Mouse (Mus musculus): ENCODE results near the gene Rnf150. TPM values are rescaled to one million over a fixed set of nuclear protein-coding genes. Genes with fewer than 3 reads are reported as not detected.

Gene Rnf150
- polyA plus RNA-seq, 1 experiment: 0.46 TPM

DNA sequence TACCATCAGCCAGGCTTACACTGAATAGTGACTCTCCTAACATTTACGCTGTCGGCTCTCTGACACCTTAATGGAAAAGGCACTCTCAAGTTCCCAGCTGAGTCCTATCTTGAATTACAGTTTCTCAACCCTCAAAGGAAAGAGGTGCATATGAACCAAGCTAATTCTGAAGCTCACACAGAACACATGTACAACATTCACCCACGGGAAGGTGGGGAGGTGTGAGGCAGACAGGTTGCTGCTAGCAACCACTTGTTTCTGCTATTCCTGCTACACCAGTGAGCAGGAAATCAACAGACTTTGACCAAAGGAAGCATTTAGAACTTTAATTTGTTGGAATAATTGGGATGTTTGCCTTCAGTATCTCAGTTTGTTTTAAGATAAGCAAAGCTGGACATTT is 96.3 kb downstream of the Rnf150 start:
- no peaks in the 10 kb centered on the region for H3K4me1 ChIP-seq (ENCODE audit: control insufficient read depth, insufficient read depth, low read length)
- TF ChIP-seq EP300 (IDR thresholded peaks at IDR 0.05; ENCODE audit: insufficient read depth, low read depth, low read length) (no peak), POLR2A (IDR thresholded peaks at IDR 0.05; ENCODE audit: insufficient read depth, low read length) (no peak), CTCF (IDR thresholded peaks at IDR 0.05; ENCODE audit: low read depth, low read length) (no peak)
- H3K9me3 ChIP-seq (replicated peaks; ENCODE audit: control insufficient read depth, insufficient read depth, low read length, poor library complexity, severe bottlenecking): no peaks in the 10 kb centered on the region
- H3K9ac ChIP-seq (ENCODE audit: low read depth, poor library complexity, severe bottlenecking): no peak overlapping the region
- H3K36me3 ChIP-seq (ENCODE audit: control insufficient read depth, insufficient read depth, low read length, poor library complexity, severe bottlenecking): no peaks in the 10 kb centered on the region
- no peaks in the 10 kb centered on the region for H3K27me3 ChIP-seq (ENCODE audit: control insufficient read depth, insufficient read depth, low read length, poor library complexity, severe bottlenecking)
- H3K27ac ChIP-seq (ENCODE audit: insufficient read depth, low read length): no peak overlapping the region
- H3K4me3 ChIP-seq (ENCODE audit: low read depth, low read length): no peak overlapping the region

DNA sequence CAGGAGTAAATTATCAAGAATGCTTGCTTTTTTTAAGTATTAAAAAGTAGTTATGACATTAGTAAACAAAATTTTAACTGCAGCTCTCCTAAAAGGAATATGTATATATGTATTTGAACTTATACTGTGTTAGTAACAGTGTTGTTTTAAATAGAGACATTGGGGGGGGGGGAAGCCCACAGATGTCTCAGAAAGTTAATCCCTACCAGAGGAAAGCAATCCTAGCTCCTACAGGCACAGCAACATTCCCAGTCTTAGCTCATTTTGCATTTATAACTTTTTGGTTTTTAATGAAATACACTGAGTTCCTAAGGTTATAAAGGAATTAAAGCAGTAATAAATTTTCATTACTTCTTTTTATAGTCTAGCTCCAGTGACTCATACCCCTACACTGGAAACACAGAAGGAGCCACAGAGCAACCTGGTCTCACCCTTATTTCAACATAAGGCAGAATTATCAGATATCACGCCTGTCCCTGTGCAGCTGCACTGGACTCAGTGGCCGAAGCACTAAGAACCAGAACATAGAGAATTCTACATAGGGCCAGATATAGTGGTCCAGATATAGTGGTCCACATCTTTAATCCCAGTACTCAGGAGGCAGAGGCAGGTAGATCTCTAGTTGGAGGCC is 96.9 kb downstream of the Rnf150 start:
- no peak overlapping the region for H3K4me3 ChIP-seq (ENCODE audit: low read depth, low read length)
- TF ChIP-seq CTCF (IDR thresholded peaks at IDR 0.05; ENCODE audit: low read depth, low read length): no peak
- no peak for TF ChIP-seq POLR2A (IDR thresholded peaks at IDR 0.05; ENCODE audit: insufficient read depth, low read length)
- no peak for TF ChIP-seq EP300 (IDR thresholded peaks at IDR 0.05; ENCODE audit: insufficient read depth, low read depth, low read length)
- no peak overlapping the region for H3K9ac ChIP-seq (ENCODE audit: low read depth, poor library complexity, severe bottlenecking)

DNA sequence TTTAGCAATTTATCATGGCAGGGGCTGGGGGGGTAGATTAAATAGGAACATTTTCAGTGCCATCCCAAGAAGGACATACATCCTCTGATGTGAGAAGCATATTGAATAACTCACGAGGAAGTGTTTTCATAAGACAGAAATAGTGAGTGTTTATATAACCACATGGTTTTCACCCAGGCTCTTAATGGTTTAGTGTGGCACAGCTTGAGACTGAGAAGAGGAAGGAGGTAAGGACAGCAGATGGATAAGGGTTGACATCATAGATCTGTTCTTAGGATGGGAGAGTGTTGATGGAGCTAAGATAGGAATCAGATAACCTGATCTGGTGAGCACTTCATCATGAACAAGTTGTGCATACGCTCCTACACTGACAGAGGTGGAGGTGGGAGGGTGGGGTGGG is 101.4 kb downstream of the Rnf150 start:
- no peaks in the 10 kb centered on the region for H3K9me3 ChIP-seq (replicated peaks; ENCODE audit: control insufficient read depth, insufficient read depth, low read length, poor library complexity, severe bottlenecking)
- TF ChIP-seq POLR2A (IDR thresholded peaks at IDR 0.05; ENCODE audit: insufficient read depth, low read length) (no peak), CTCF (IDR thresholded peaks at IDR 0.05; ENCODE audit: low read depth, low read length) (no peak), EP300 (IDR thresholded peaks at IDR 0.05; ENCODE audit: insufficient read depth, low read depth, low read length) (no peak)

More for the DNA sequence above, 96.9 kb downstream of the Rnf150 start:
- Histone ChIP-seq H3K36me3 (ENCODE audit: control insufficient read depth, insufficient read depth, low read length, poor library complexity, severe bottlenecking) (no peaks in the 10 kb centered on the region), H3K27ac (ENCODE audit: insufficient read depth, low read length) (no peak overlapping the region), H3K9me3 (replicated peaks; ENCODE audit: control insufficient read depth, insufficient read depth, low read length, poor library complexity, severe bottlenecking) (no peaks in the 10 kb centered on the region), H3K27me3 (ENCODE audit: control insufficient read depth, insufficient read depth, low read length, poor library complexity, severe bottlenecking) (no peaks in the 10 kb centered on the region), H3K4me1 (ENCODE audit: control insufficient read depth, insufficient read depth, low read length) (no peaks in the 10 kb centered on the region)

DNA sequence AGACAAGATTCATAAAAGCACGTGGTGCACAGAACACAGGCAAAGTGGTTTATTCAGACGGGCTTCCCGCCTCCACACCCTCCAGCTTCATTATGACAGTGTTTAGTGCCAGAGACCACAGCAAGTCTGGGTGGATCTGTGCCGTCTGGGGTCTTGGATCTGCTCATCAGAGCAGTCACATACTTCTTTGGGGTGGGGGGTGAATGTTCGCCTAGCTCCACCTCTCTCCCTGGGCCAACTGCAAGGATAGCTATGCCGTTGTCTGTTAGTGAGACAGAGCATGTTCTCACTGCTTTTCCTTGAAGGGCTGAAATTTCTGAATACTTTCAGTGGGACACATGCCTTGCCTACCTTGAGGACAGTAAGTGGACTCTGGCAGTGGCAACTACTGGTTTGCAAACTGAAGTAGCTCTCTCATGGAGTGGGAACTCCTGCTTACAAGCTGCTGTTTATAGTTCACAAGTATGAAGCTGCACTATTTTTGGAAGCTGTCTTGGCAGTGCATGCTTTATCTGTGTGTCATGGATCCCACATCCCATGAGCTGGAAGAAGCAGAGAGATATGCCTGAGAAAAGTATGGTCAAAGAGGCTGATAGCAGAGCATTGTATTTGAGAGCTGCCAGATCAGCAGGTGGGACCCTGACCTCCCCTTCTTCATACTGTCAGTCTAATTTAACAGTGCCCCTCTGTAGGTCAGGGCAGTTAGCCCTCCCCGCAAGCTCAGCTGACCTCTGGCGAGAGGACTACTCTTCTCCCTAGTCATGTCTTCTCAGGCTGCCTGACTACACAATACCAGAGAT is 104.9 kb downstream of the Rnf150 start:
- no peaks in the 10 kb centered on the region for H3K27me3 ChIP-seq (ENCODE audit: control insufficient read depth, insufficient read depth, low read length, poor library complexity, severe bottlenecking)
- H3K4me1 ChIP-seq (ENCODE audit: control insufficient read depth, insufficient read depth, low read length): no peaks in the 10 kb centered on the region
- H3K27ac ChIP-seq (ENCODE audit: insufficient read depth, low read length): no peak overlapping the region
- H3K36me3 ChIP-seq (ENCODE audit: control insufficient read depth, insufficient read depth, low read length, poor library complexity, severe bottlenecking): no peaks in the 10 kb centered on the region
- no peak overlapping the region for H3K9ac ChIP-seq (ENCODE audit: low read depth, poor library complexity, severe bottlenecking)
- no peak overlapping the region for H3K4me3 ChIP-seq (ENCODE audit: low read depth, low read length)
- TF ChIP-seq CTCF (IDR thresholded peaks at IDR 0.05; ENCODE audit: low read depth, low read length) (no peak), POLR2A (IDR thresholded peaks at IDR 0.05; ENCODE audit: insufficient read depth, low read length) (no peak), EP300 (IDR thresholded peaks at IDR 0.05; ENCODE audit: insufficient read depth, low read depth, low read length) (no peak)
- H3K9me3 ChIP-seq (replicated peaks; ENCODE audit: control insufficient read depth, insufficient read depth, low read length, poor library complexity, severe bottlenecking): no peaks in the 10 kb centered on the region

More for the DNA sequence above, 101.4 kb downstream of the Rnf150 start:
- Histone ChIP-seq H3K9ac (ENCODE audit: low read depth, poor library complexity, severe bottlenecking) (no peak overlapping the region), H3K27ac (ENCODE audit: insufficient read depth, low read length) (no peak overlapping the region), H3K27me3 (ENCODE audit: control insufficient read depth, insufficient read depth, low read length, poor library complexity, severe bottlenecking) (no peaks in the 10 kb centered on the region), H3K4me3 (ENCODE audit: low read depth, low read length) (no peak overlapping the region), H3K4me1 (ENCODE audit: control insufficient read depth, insufficient read depth, low read length) (no peaks in the 10 kb centered on the region), H3K36me3 (ENCODE audit: control insufficient read depth, insufficient read depth, low read length, poor library complexity, severe bottlenecking) (no peaks in the 10 kb centered on the region)

DNA sequence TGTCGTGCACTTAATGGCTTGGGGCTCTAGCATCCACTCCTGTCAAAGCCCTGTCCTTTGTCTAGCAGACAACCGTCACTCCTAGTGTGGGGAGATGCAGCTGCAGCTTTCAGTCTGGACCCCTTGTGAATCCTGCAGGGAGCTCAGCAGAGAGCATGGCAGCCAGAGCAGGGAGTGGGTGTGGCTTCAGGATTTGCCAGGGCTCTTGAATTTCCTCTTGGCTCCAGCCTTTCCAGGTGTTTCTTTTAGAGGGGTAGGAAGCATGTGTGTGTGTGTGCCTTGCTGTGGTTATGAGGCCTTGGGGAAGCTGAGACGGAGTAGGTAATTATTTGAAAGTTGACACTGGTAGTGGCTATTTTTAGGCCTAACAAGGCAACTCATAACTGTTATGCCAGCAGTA is 106.8 kb downstream of the Rnf150 start:
- no peaks in the 10 kb centered on the region for H3K4me1 ChIP-seq (ENCODE audit: control insufficient read depth, insufficient read depth, low read length)
- H3K9ac ChIP-seq (ENCODE audit: low read depth, poor library complexity, severe bottlenecking): no peak overlapping the region
- TF ChIP-seq EP300 (IDR thresholded peaks at IDR 0.05; ENCODE audit: insufficient read depth, low read depth, low read length): no peak
- no peak for TF ChIP-seq POLR2A (IDR thresholded peaks at IDR 0.05; ENCODE audit: insufficient read depth, low read length)
- no peak for TF ChIP-seq CTCF (IDR thresholded peaks at IDR 0.05; ENCODE audit: low read depth, low read length)
- no peaks in the 10 kb centered on the region for H3K9me3 ChIP-seq (replicated peaks; ENCODE audit: control insufficient read depth, insufficient read depth, low read length, poor library complexity, severe bottlenecking)
- no peaks in the 10 kb centered on the region for H3K36me3 ChIP-seq (ENCODE audit: control insufficient read depth, insufficient read depth, low read length, poor library complexity, severe bottlenecking)
- no peak overlapping the region for H3K4me3 ChIP-seq (ENCODE audit: low read depth, low read length)
- H3K27me3 ChIP-seq (ENCODE audit: control insufficient read depth, insufficient read depth, low read length, poor library complexity, severe bottlenecking): no peaks in the 10 kb centered on the region
- no peak overlapping the region for H3K27ac ChIP-seq (ENCODE audit: insufficient read depth, low read length)

DNA sequence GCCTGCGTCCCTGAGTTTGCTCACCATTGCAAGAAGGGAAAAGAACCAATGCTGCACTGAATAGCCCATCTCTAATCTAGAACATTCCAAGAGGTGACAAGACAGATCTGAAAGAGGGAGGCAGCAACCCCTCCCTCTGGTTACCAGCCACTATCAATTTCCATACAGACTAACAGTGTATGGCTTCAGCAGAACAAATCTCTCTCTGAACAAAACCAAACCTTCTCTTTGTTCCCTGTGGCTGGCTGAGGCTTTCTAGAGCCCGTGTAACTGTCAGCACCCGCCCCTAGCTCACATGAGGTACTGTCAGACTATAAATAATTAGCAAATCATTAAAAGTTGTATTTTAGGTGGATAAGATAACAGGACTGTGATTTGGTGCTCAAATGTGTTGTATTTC is 109.7 kb downstream of the Rnf150 start:
- H3K4me3 ChIP-seq (ENCODE audit: low read depth, low read length): no peak overlapping the region
- H3K9ac ChIP-seq (ENCODE audit: low read depth, poor library complexity, severe bottlenecking): no peak overlapping the region
- no peaks in the 10 kb centered on the region for H3K36me3 ChIP-seq (ENCODE audit: control insufficient read depth, insufficient read depth, low read length, poor library complexity, severe bottlenecking)
- H3K27ac ChIP-seq (ENCODE audit: insufficient read depth, low read length): no peak overlapping the region
- H3K4me1 ChIP-seq (ENCODE audit: control insufficient read depth, insufficient read depth, low read length): no peaks in the 10 kb centered on the region
- TF ChIP-seq CTCF (IDR thresholded peaks at IDR 0.05; ENCODE audit: low read depth, low read length) (no peak), POLR2A (IDR thresholded peaks at IDR 0.05; ENCODE audit: insufficient read depth, low read length) (no peak), EP300 (IDR thresholded peaks at IDR 0.05; ENCODE audit: insufficient read depth, low read depth, low read length) (no peak)
- H3K9me3 ChIP-seq (replicated peaks; ENCODE audit: control insufficient read depth, insufficient read depth, low read length, poor library complexity, severe bottlenecking): no peaks in the 10 kb centered on the region
- no peaks in the 10 kb centered on the region; the same call in 1 of the 2 replicates for H3K27me3 ChIP-seq (ENCODE audit: control insufficient read depth, insufficient read depth, low read length, poor library complexity, severe bottlenecking)

All from ES-Bruce4 (cell line).